Mouse (Mus musculus) liver, postnatal 0 days (tissue): Measurements from ENCODE around the gene Clp1.
A peak's percentile ranks its signal among the peaks of the same experiment; 100 is the strongest.

Experiments used
- CTCF ChIP-seq: sonication (generic); IDR thresholded peaks from 2 replicates; pipeline ENCODE4 v1.5.1; 2016; ENCODE audit warnings: antibody characterized with exemption, low read depth
- EP300 ChIP-seq: IDR thresholded peaks from 2 replicates; pipeline ENCODE4 v1.6.1; 2016; ENCODE audit warnings: antibody characterized with exemption, low read depth, mild to moderate bottlenecking

- TF ChIP-seq CTCF: no peak
- peak; percentile 85 for TF ChIP-seq EP300
Measured at GRCm38 (mm10) chr2:84677968-84678880, 48.9 kb downstream of the Clp1 start, which contains the start of the genes Gm28635 and Med19.
